Mouse (Mus musculus) heart, embryonic 11.5 days (tissue): ENCODE data around the gene Gys1. TPM values are rescaled to one million over a fixed set of nuclear protein-coding genes. Genes with fewer than 3 reads are reported as not detected.

Source experiments
- ATAC-seq: fragments of 200-750 bp; cut with Nextera tagmentation; replicated peaks from 2 replicates; pipeline ENCODE4 v1.8.0; 2017; ENCODE audit warnings: moderate library complexity; ENCODE audit not compliant: insufficient number of reproducible peaks, low FRiP score, low TSS enrichment
- H3K27ac ChIP-seq: fragments of 300-500 bp; sonication (generic); 2 replicates; pipeline ENCODE4 v1.5.1; 2014; ENCODE audit warnings: mild to moderate bottlenecking, low read depth, low read length
- H3K27me3 ChIP-seq: fragments of 300-500 bp; sonication (generic); 2 replicates; pipeline ENCODE4 v1.6.1; 2014; ENCODE audit warnings: mild to moderate bottlenecking, low read length, mixed read lengths; ENCODE audit not compliant: control insufficient read depth, insufficient read depth
- H3K36me3 ChIP-seq: fragments of 300-500 bp; sonication (generic); 2 replicates; pipeline ENCODE4 v1.6.1; 2014; ENCODE audit warnings: mild to moderate bottlenecking, low read length, moderate library complexity, mixed read lengths; ENCODE audit not compliant: control insufficient read depth, insufficient read depth
- H3K4me1 ChIP-seq: fragments of 300-500 bp; sonication (generic); 2 replicates; pipeline ENCODE4 v1.6.1; 2014; ENCODE audit warnings: low read length; ENCODE audit not compliant: control insufficient read depth, insufficient read depth
- H3K4me2 ChIP-seq: fragments of 300-500 bp; sonication (generic); 2 replicates; pipeline ENCODE4 v1.6.1; 2014; ENCODE audit warnings: mild to moderate bottlenecking, moderate library complexity
- H3K4me3 ChIP-seq: fragments of 300-500 bp; sonication (generic); 2 replicates; pipeline ENCODE4 v1.5.1; 2014; ENCODE audit warnings: low read depth, low read length
- H3K9ac ChIP-seq: fragments of 300-500 bp; sonication (generic); 2 replicates; pipeline ENCODE4 v1.6.1; 2014; ENCODE audit warnings: mild to moderate bottlenecking, low read depth, low read length, moderate library complexity
- H3K9me3 ChIP-seq: fragments of 300-500 bp; sonication (generic); replicated peaks from 2 replicates; pipeline ENCODE4 v1.6.1; 2016; ENCODE audit warnings: low read length; ENCODE audit not compliant: control insufficient read depth
- WGBS: fragments of 180-500 bp; shearing (Covaris S2); extraction: QIAGEN DNeasy Blood & Tissue Kit; methylation state at CpG from one replicate; pipeline ENCODE4 v1.1.7; 2014; ENCODE audit not compliant: insufficient replicate concordance; 5-methylcytosine and 5-hydroxymethylcytosine counted together
- polyA plus RNA-seq: library from polyadenylated mRNA; unstranded; fragments of >200 nt; fragmentation: Nextera tagmentation; extraction: Ambion mirVana; gene quantifications from 2 replicates; pipeline ENCODE4 v1.2.1, GENCODE M21; 2014

The Gys1 gene
- polyA plus RNA-seq, 1 experiment from 2014 or later = 99.1 TPM

DNA sequence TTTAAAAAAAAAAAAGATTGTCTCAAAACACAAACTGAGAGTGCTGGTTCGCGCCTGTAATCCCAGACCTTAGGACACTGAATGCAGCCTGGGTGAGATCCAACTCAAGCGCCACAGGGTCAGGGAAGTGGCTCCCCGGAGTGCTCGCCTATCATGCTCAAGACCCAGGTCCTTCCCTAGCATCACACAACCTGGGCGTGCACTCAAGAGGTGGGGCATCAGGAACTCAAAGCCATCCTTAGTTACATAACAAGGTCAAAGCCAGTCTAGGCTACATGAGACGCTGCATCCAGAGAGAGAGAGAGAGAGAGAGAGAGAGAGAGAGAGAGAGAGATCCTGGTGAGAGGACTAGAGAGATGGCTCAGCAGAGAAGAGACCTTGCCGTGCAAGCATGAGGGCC lies 8.1 kb upstream of the Gys1 start:
- Histone ChIP-seq H3K9ac (no peak overlapping the region), H3K27me3 (no peaks in the 10 kb centered on the region), H3K9me3 (no peaks in the 10 kb centered on the region), H3K27ac (no peak overlapping the region), H3K36me3 (peaks cover 42% of the 10 kb centered on the region), H3K4me3 (no peak overlapping the region), H3K4me2 (no peak overlapping the region), H3K4me1 (no peaks in the 10 kb centered on the region)
- 90% methylated on average over 8 of the region's 8 CpGs for WGBS
- ATAC-seq = no peak

DNA sequence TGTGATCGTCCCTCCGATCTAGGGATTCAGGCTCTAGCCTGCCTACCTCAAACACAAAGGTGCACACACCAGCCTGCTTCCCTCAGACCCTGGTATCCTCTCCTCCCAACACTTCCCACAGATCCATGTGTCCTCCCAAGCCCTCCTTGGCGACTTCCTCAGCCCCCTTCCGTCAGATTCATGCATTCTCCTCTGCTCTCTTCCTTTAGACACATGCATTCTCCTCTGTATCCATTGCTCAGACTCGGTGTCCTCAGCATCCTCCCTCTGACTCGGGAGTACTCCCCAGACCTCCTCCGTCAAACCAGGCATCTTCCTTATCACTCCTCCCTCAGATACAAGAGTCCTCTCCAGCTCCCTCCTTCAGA lies 825 bp upstream of the Gys1 start:
- peak overlapping the region; percentile 91; the same call in 1 of the 2 replicates for H3K27ac ChIP-seq
- no peaks in the 10 kb centered on the region for H3K9me3 ChIP-seq
- peaks cover 38% of the 10 kb centered on the region for H3K4me1 ChIP-seq
- H3K4me2 ChIP-seq = peak overlapping the region; percentile 96
- 2% methylated on average over 7 of the region's 7 CpGs for WGBS
- peak overlapping the region; percentile 86 for H3K4me3 ChIP-seq
- ATAC-seq = no peak
- no peaks in the 10 kb centered on the region for H3K27me3 ChIP-seq
- H3K36me3 ChIP-seq = peaks cover 10% of the 10 kb centered on the region; the same call in 1 of the 2 replicates
- peak overlapping the region; percentile 87 for H3K9ac ChIP-seq

DNA sequence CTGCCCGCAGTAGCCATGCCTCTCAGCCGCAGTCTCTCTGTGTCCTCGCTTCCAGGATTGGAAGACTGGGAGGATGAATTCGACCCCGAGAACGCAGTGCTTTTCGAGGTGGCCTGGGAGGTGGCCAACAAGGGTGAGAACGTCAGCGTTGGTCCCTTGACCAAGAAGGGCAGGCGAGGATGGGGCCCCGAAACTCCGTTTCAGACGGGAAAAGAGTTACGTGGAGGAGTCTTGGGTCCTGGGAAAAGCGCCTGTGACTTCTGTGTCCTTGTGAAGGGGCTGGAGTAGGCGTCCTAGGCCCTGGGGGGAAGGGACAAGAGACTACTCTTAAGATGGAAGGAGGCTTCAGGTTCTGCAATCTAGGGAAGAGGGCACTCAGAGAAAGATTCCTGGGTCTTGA lies 394 bp downstream of the Gys1 start:
- Histone ChIP-seq H3K27me3 (no peaks in the 10 kb centered on the region), H3K9ac (peak overlapping the region; percentile 95), H3K4me3 (peak overlapping the region; percentile 86), H3K9me3 (no peaks in the 10 kb centered on the region), H3K36me3 (peaks cover 2% of the 10 kb centered on the region; the same call in 1 of the 2 replicates), H3K4me1 (peaks cover 38% of the 10 kb centered on the region), H3K4me2 (peak overlapping the region; percentile 96), H3K27ac (peak overlapping the region; percentile 84)
- ATAC-seq = no peak
- WGBS = 2% methylated on average over 16 of the region's 16 CpGs

DNA sequence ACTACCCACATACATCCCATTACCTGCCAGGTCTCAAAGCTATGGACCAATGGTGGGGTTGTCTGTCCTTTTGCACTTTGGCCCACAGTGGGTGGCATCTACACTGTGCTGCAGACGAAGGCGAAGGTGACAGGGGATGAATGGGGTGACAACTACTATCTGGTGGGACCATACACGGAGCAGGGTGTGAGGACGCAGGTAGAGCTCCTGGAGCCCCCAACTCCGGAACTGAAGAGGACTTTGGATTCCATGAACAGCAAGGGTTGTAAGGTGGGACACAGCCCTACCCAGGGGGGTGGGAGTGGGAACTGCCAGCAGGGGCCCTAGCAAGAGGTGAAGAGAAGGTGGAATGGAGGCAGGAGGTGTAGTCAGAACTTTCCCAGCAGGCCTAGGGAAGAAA lies 1.8 kb downstream of the Gys1 start:
- Histone ChIP-seq H3K4me2 (peak overlapping the region; percentile 96), H3K27ac (no peak overlapping the region), H3K4me1 (peaks cover 38% of the 10 kb centered on the region), H3K27me3 (no peaks in the 10 kb centered on the region), H3K4me3 (peak overlapping the region; percentile 86), H3K9ac (no peak overlapping the region), H3K36me3 (peaks cover 7% of the 10 kb centered on the region), H3K9me3 (no peaks in the 10 kb centered on the region)
- ATAC-seq = no peak
- WGBS = 81% methylated on average over 5 of the region's 5 CpGs

DNA sequence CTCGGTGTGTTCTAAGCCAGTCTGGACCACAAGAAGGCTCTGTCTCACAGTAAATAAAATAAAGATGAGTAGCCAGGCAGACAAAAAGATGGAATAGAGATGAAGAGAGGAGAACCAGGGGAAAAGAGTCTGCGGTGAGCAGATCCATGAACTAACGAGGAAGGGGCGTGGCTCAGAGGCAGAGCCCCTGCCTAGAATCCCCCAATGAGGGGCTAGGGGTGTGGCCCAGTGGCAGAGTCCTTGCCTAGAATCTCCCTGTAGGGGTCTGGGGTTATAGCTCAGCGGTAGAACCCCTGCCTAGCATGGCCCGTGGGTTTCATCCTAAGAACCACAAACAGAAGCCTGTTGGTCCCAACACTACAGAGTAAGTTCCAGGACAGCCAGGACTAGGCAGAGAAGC lies 2.4 kb downstream of the Gys1 start:
- H3K27me3 ChIP-seq = no peaks in the 10 kb centered on the region
- H3K4me1 ChIP-seq = peaks cover 38% of the 10 kb centered on the region
- 20% methylated on average over 6 of the region's 6 CpGs for WGBS
- H3K4me3 ChIP-seq = no peak overlapping the region; the same call in 1 of the 2 replicates
- H3K9me3 ChIP-seq = no peaks in the 10 kb centered on the region
- no peak for ATAC-seq
- peaks cover 11% of the 10 kb centered on the region for H3K36me3 ChIP-seq
- H3K4me2 ChIP-seq = peak overlapping the region; percentile 96
- no peak overlapping the region for H3K9ac ChIP-seq
- H3K27ac ChIP-seq = no peak overlapping the region

DNA sequence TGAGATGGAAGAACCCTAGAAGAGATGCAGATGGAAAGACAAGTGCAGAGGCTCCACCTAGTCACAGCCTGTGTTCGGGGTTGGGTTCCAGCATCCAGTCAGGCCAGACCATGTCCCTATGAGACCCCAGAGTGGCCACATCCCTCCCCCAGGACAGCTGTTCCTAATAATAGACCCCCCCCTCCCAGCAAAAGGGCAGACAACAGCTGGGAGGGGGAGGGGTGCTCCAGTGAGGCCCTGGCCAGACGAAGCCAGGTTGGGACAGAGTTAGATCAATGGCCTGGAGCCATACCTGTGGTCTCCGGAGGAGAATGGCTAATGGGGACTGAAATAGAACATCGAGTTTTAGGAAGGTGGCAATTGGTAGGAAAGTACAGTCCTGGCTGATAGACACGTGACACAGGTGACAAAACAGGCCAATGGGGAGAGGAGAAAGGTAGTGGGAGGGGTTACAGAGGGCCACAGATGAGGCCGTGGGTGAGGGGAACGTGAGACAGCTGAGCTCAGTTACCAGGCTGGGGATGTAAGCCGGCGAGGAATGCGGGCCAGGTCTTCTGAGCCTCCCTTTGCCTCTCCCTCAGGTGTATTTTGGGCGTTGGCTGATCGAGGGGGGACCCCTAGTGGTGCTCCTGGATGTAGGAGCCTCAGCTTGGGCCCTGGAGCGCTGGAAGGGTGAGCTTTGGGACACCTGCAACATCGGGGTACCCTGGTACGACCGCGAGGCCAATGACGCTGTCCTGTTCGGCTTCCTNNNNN lies 3.1 kb downstream of the Gys1 start, which contains the start of gene Ruvbl2:
TSS of gene Ruvbl2 (minus strand) at position 576 of the 756 bp plus-strand sequence.
- no peaks in the 10 kb centered on the region for H3K9me3 ChIP-seq
- peaks cover 13% of the 10 kb centered on the region for H3K36me3 ChIP-seq
- no peak within 1 kb of the TSS; the same call in 1 of the 2 replicates for H3K4me3 ChIP-seq
- WGBS = 17% methylated on average over 19 of the region's 19 CpGs
- H3K4me1 ChIP-seq = peaks cover 38% of the 10 kb centered on the region
- H3K27ac ChIP-seq = no peak within 1 kb of the TSS
- peak within 1 kb of the TSS; percentile 96 for H3K4me2 ChIP-seq
- H3K27me3 ChIP-seq = no peaks in the 10 kb centered on the region
- H3K9ac ChIP-seq = peak within 1 kb of the TSS; percentile 46
- ATAC-seq = no peak

DNA sequence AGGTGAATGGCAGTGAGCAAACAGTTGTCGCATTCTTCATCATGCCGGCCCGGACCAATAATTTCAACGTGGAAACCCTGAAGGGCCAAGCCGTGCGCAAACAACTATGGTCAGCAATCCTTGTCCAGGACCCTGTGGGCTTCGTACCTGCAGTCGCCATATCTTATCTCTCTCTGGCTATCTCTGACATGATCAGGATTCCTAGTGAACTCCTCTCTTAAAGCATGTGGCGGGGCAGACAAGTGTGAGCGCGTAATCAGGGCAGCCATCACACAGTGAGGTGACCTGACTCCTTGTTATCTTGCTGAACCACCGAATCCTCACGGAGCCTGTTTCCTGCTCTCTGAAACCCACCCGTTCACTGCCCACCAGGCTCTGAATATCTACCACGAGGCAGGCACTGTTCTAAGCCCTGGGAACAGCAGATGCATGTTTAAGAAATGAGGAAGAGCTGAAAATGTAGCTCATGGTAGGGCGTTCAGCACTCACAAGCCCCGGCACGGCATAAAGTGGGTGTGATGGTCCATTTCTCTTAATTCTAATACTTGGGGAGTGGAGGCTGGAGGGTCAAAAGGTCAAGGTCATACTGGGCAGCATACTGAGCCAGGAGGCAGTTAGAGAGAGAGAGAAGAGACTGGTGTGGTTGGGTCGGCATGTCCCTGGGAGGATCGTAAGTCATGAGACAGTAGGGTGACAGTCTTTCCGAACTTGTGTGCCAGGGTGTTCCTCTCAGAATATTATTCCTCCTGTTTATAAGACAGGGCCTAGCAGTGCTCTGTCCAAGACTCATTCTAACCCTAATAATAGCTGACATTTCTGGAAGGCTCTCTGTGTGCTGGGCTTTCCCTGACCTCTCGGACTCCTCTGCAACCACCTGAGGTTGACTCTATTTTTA lies 9.1 kb downstream of the Gys1 start:
- ATAC-seq = no peak
- Histone ChIP-seq H3K4me2 (no peak overlapping the region), H3K4me3 (no peak overlapping the region), H3K4me1 (peaks cover 5% of the 10 kb centered on the region; the same call in 1 of the 2 replicates), H3K27ac (no peak overlapping the region), H3K27me3 (no peaks in the 10 kb centered on the region), H3K36me3 (peaks cover 28% of the 10 kb centered on the region), H3K9ac (no peak overlapping the region), H3K9me3 (no peaks in the 10 kb centered on the region)
- WGBS = 71% methylated on average over 22 of the region's 22 CpGs

DNA sequence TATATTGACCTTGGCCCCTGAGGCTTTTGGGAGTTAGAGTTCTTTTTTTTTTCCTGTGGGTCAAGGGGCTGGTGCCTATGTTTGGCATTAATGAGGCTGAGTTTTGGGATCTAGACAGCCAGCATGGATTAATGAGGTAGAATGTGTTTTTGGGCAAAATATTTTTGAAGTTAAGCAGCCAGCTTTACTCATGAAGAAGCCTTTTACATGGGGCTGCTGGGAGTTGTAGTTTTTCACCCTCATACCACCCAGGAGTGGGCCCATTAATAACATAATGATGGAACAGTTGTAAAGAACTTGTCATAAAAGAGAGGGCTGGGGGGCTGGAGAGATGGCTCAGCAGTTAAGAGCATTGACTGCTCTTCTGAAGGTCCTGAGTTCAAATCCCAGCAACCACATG lies 11.9 kb downstream of the Gys1 start:
- ATAC-seq = no peak
- peaks cover 5% of the 10 kb centered on the region; the same call in 1 of the 2 replicates for H3K4me1 ChIP-seq
- peaks cover 22% of the 10 kb centered on the region for H3K36me3 ChIP-seq

More for the DNA sequence above, 11.9 kb downstream of the Gys1 start:
- Histone ChIP-seq H3K27ac (no peak overlapping the region), H3K9ac (no peak overlapping the region), H3K4me3 (no peak overlapping the region), H3K27me3 (no peaks in the 10 kb centered on the region), H3K4me2 (no peak overlapping the region), H3K9me3 (no peaks in the 10 kb centered on the region)
